Mouse (Mus musculus): ENCODE measurements around the gene Psmf1. TPM values are rescaled to one million over a fixed set of nuclear protein-coding genes. Genes with fewer than 3 reads are reported as not detected.
A peak's percentile ranks its signal among the peaks of the same experiment; 100 is the strongest.

Gene Psmf1
- polyA plus RNA-seq (2015; fragmentation: Nextera tagmentation; extraction: Ambion mirVana) = 43.4 and 43.8 TPM in 2 replicates

- H3K27ac ChIP-seq (replicated peaks) = peak within 1 kb of the TSS; percentile 94
- H3K9me3 ChIP-seq (replicated peaks) = no peaks in the 10 kb centered on the region
- peak within 1 kb of the TSS; percentile 20 for H3K4me3 ChIP-seq (replicated peaks)
- no peaks in the 10 kb centered on the region for H3K36me3 ChIP-seq (replicated peaks)
- H3K9ac ChIP-seq = peak within 1 kb of the TSS; percentile 42; the same call in 1 of the 2 replicates
- H3K4me1 ChIP-seq (replicated peaks) = peaks cover 54% of the 10 kb centered on the region
- peak within 1 kb of the TSS; percentile 76 for H3K4me2 ChIP-seq
- H3K27me3 ChIP-seq = peaks cover 14% of the 10 kb centered on the region
- ATAC-seq (ENCODE audit: insufficient read depth) = no peak
Observed at GRCm38 (mm10) chr2:151743845-151744244, at the start of gene Psmf1. Psmf1 (minus strand) TSS chr2:151744186.

GRCm38 (mm10) chr2:151791156-151791555, 47.2 kb upstream of the Psmf1 start:
- H3K4me3 ChIP-seq (replicated peaks) = no peak overlapping the region
- 40% methylated on average over 5 of the region's 5 CpGs for WGBS (ENCODE audit: insufficient replicate concordance)
- ATAC-seq (ENCODE audit: insufficient read depth) = no peak
- no peaks in the 10 kb centered on the region for H3K36me3 ChIP-seq (replicated peaks)
- no peaks in the 10 kb centered on the region for H3K4me1 ChIP-seq (replicated peaks)
- no peaks in the 10 kb centered on the region for H3K9me3 ChIP-seq (replicated peaks)
- no peaks in the 10 kb centered on the region for H3K27me3 ChIP-seq
- no peak overlapping the region for H3K4me2 ChIP-seq
- H3K27ac ChIP-seq (replicated peaks) = no peak overlapping the region
- no peak overlapping the region for H3K9ac ChIP-seq

- WGBS (ENCODE audit: insufficient replicate concordance) = 34% methylated on average over 7 of the region's 7 CpGs
- ATAC-seq (ENCODE audit: insufficient read depth) = no peak
- H3K27ac ChIP-seq (replicated peaks) = no peak overlapping the region
- no peaks in the 10 kb centered on the region for H3K4me1 ChIP-seq (replicated peaks)
- no peaks in the 10 kb centered on the region for H3K9me3 ChIP-seq (replicated peaks)
- H3K4me2 ChIP-seq = no peak overlapping the region
- no peak overlapping the region for H3K9ac ChIP-seq
- no peaks in the 10 kb centered on the region for H3K27me3 ChIP-seq
- no peaks in the 10 kb centered on the region for H3K36me3 ChIP-seq (replicated peaks)
- H3K4me3 ChIP-seq (replicated peaks) = no peak overlapping the region
Observed at GRCm38 (mm10) chr2:151790169-151790568, 46.2 kb upstream of the Psmf1 start.

GRCm38 (mm10) chr2:151788221-151788977, 44.4 kb upstream of the Psmf1 start:
- Histone ChIP-seq H3K27ac (replicated peaks) (no peak overlapping the region), H3K4me3 (replicated peaks) (no peak overlapping the region), H3K4me2 (no peak overlapping the region), H3K4me1 (replicated peaks) (no peaks in the 10 kb centered on the region), H3K9ac (no peak overlapping the region), H3K9me3 (replicated peaks) (no peaks in the 10 kb centered on the region), H3K27me3 (no peaks in the 10 kb centered on the region), H3K36me3 (replicated peaks) (no peaks in the 10 kb centered on the region)
- WGBS (ENCODE audit: insufficient replicate concordance) = 55% methylated on average over 7 of the region's 7 CpGs
- no peak for ATAC-seq (ENCODE audit: insufficient read depth)

GRCm38 (mm10) chr2:151783493-151783892, 39.5 kb upstream of the Psmf1 start:
- no peak overlapping the region for H3K4me2 ChIP-seq
- no peak overlapping the region for H3K4me3 ChIP-seq (replicated peaks)
- H3K27ac ChIP-seq (replicated peaks) = no peak overlapping the region
- no peak overlapping the region for H3K9ac ChIP-seq
- H3K4me1 ChIP-seq (replicated peaks) = no peaks in the 10 kb centered on the region
- H3K27me3 ChIP-seq = no peaks in the 10 kb centered on the region
- H3K36me3 ChIP-seq (replicated peaks) = no peaks in the 10 kb centered on the region
- H3K9me3 ChIP-seq (replicated peaks) = no peaks in the 10 kb centered on the region
- ATAC-seq (ENCODE audit: insufficient read depth) = no peak
- 66% methylated on average over 2 of the region's 2 CpGs for WGBS (ENCODE audit: insufficient replicate concordance)

- Histone ChIP-seq H3K4me3 (replicated peaks) (no peak overlapping the region), H3K27ac (replicated peaks) (no peak overlapping the region), H3K4me2 (no peak overlapping the region), H3K9me3 (replicated peaks) (no peaks in the 10 kb centered on the region), H3K9ac (no peak overlapping the region), H3K27me3 (peaks cover 11% of the 10 kb centered on the region), H3K4me1 (replicated peaks) (no peaks in the 10 kb centered on the region), H3K36me3 (replicated peaks) (no peaks in the 10 kb centered on the region)
- ATAC-seq (ENCODE audit: insufficient read depth) = no peak
- 66% methylated on average over 3 of the region's 3 CpGs for WGBS (ENCODE audit: insufficient replicate concordance)
Observed at GRCm38 (mm10) chr2:151777366-151777765, 33.4 kb upstream of the Psmf1 start.

- no peak overlapping the region for H3K9ac ChIP-seq
- 62% methylated on average over 8 of the region's 8 CpGs for WGBS (ENCODE audit: insufficient replicate concordance)
- peaks cover 11% of the 10 kb centered on the region for H3K27me3 ChIP-seq
Observed at GRCm38 (mm10) chr2:151773476-151773875, 29.5 kb upstream of the Psmf1 start.

GRCm38 (mm10) chr2:151772169-151772568, 28.2 kb upstream of the Psmf1 start:
- H3K27ac ChIP-seq (replicated peaks) = no peak overlapping the region
- H3K9ac ChIP-seq = no peak overlapping the region
- ATAC-seq (ENCODE audit: insufficient read depth) = no peak
- no peaks in the 10 kb centered on the region for H3K9me3 ChIP-seq (replicated peaks)
- H3K4me1 ChIP-seq (replicated peaks) = no peaks in the 10 kb centered on the region
- no peak overlapping the region for H3K4me3 ChIP-seq (replicated peaks)
- no peak overlapping the region for H3K4me2 ChIP-seq
- WGBS (ENCODE audit: insufficient replicate concordance) = 62% methylated on average over 4 of the region's 4 CpGs
- peaks cover 15% of the 10 kb centered on the region for H3K27me3 ChIP-seq
- no peaks in the 10 kb centered on the region for H3K36me3 ChIP-seq (replicated peaks)

More at GRCm38 (mm10) chr2:151773476-151773875, 29.5 kb upstream of the Psmf1 start:
- Histone ChIP-seq H3K36me3 (replicated peaks) (no peaks in the 10 kb centered on the region), H3K27ac (replicated peaks) (no peak overlapping the region), H3K9me3 (replicated peaks) (no peaks in the 10 kb centered on the region), H3K4me2 (no peak overlapping the region), H3K4me3 (replicated peaks) (no peak overlapping the region), H3K4me1 (replicated peaks) (no peaks in the 10 kb centered on the region)
- ATAC-seq (ENCODE audit: insufficient read depth) = no peak

GRCm38 (mm10) chr2:151764557-151764956, 20.6 kb upstream of the Psmf1 start:
- ATAC-seq (ENCODE audit: insufficient read depth) = no peak
- Histone ChIP-seq H3K27me3 (peaks cover 13% of the 10 kb centered on the region; the same call in 1 of the 2 replicates), H3K4me1 (replicated peaks) (no peaks in the 10 kb centered on the region), H3K9ac (no peak overlapping the region), H3K4me2 (no peak overlapping the region), H3K4me3 (replicated peaks) (no peak overlapping the region), H3K27ac (replicated peaks) (no peak overlapping the region), H3K9me3 (replicated peaks) (no peaks in the 10 kb centered on the region), H3K36me3 (replicated peaks) (no peaks in the 10 kb centered on the region)
- WGBS (ENCODE audit: insufficient replicate concordance) = 63% methylated on average over 2 of the region's 2 CpGs

- H3K4me1 ChIP-seq (replicated peaks) = no peaks in the 10 kb centered on the region
- no peaks in the 10 kb centered on the region for H3K9me3 ChIP-seq (replicated peaks)
- H3K36me3 ChIP-seq (replicated peaks) = no peaks in the 10 kb centered on the region
- no peak overlapping the region for H3K4me2 ChIP-seq
- ATAC-seq (ENCODE audit: insufficient read depth) = no peak
- 37% methylated on average over 1 of the region's 1 CpGs for WGBS (ENCODE audit: insufficient replicate concordance)
- no peak overlapping the region for H3K27ac ChIP-seq (replicated peaks)
- no peak overlapping the region for H3K9ac ChIP-seq
- no peaks in the 10 kb centered on the region for H3K27me3 ChIP-seq
- H3K4me3 ChIP-seq (replicated peaks) = no peak overlapping the region
Observed at GRCm38 (mm10) chr2:151758806-151759353, 14.9 kb upstream of the Psmf1 start.

- H3K36me3 ChIP-seq (replicated peaks) = no peaks in the 10 kb centered on the region
- H3K27me3 ChIP-seq = no peaks in the 10 kb centered on the region; the same call in 1 of the 2 replicates
- H3K4me2 ChIP-seq = no peak overlapping the region
- no peaks in the 10 kb centered on the region for H3K4me1 ChIP-seq (replicated peaks)
- no peak overlapping the region for H3K4me3 ChIP-seq (replicated peaks)
- H3K27ac ChIP-seq (replicated peaks) = no peak overlapping the region
- no peak overlapping the region for H3K9ac ChIP-seq
- no peak for ATAC-seq (ENCODE audit: insufficient read depth)
- no peaks in the 10 kb centered on the region for H3K9me3 ChIP-seq (replicated peaks)
- 37% methylated on average over 5 of the region's 5 CpGs for WGBS (ENCODE audit: insufficient replicate concordance)
Observed at GRCm38 (mm10) chr2:151757451-151757850, 13.5 kb upstream of the Psmf1 start.

Data from liver, embryonic 15.5 days (tissue).